Mouse (Mus musculus) limb, embryonic 14.5 days (tissue): ENCODE measurements around the gene Baiap2. TPM values are rescaled to one million over a fixed set of nuclear protein-coding genes. Genes with fewer than 3 reads are reported as not detected.

Experiments
- ATAC-seq: fragments of 200-750 bp; cut with Nextera tagmentation; 2 replicates; pipeline ENCODE4 v1.8.0; 2017; ENCODE audit warnings: low read depth, moderate number of reproducible peaks, moderate TSS enrichment; ENCODE audit not compliant: low FRiP score
- DNase-seq: peaks from one replicate; pipeline ENCODE4 v3.0.0-alpha.2; 2015; ENCODE audit warnings: low spot score
- H3K27ac ChIP-seq: fragments of 300-500 bp; sonication (generic); replicated peaks from 2 replicates; pipeline ENCODE4 v1.5.1; 2014; ENCODE audit warnings: low read depth, mild to moderate bottlenecking, low read length, moderate library complexity, mixed read lengths
- H3K27me3 ChIP-seq: fragments of 300-500 bp; sonication (generic); 2 replicates; pipeline ENCODE4 v1.6.1; 2014; ENCODE audit warnings: low read length, mixed read lengths; ENCODE audit not compliant: control insufficient read depth, insufficient read depth
- H3K36me3 ChIP-seq: fragments of 300-500 bp; sonication (generic); 2 replicates; pipeline ENCODE4 v1.6.1; 2014; ENCODE audit warnings: mild to moderate bottlenecking, low read length, moderate library complexity, mixed read lengths; ENCODE audit not compliant: control insufficient read depth, insufficient read depth
- H3K4me1 ChIP-seq: fragments of 300-500 bp; sonication (generic); 2 replicates; pipeline ENCODE4 v1.6.1; 2014; ENCODE audit warnings: antibody characterized with exemption, low read length, mixed read lengths; ENCODE audit not compliant: control insufficient read depth, insufficient read depth
- H3K4me2 ChIP-seq: fragments of 300-500 bp; sonication (generic); replicated peaks from 2 replicates; pipeline ENCODE4 v1.6.1; 2014; ENCODE audit warnings: low read depth, mild to moderate bottlenecking, low read length, moderate library complexity; ENCODE audit not compliant: severe bottlenecking
- H3K4me3 ChIP-seq: fragments of 300-500 bp; sonication (generic); replicated peaks from 2 replicates; pipeline ENCODE4 v1.5.1; 2014; ENCODE audit warnings: low read length
- H3K9ac ChIP-seq: fragments of 300-500 bp; sonication (generic); 2 replicates; pipeline ENCODE4 v1.6.1; 2014; ENCODE audit warnings: mild to moderate bottlenecking, low read depth, low read length, moderate library complexity; ENCODE audit not compliant: severe bottlenecking
- H3K9me3 ChIP-seq: fragments of 300-500 bp; sonication (generic); 2 replicates; pipeline ENCODE4 v1.6.1; 2016; ENCODE audit warnings: low read length; ENCODE audit not compliant: control insufficient read depth
- POLR2A ChIP-seq: fragments of 200-500 bp; IDR thresholded peaks from 2 replicates; pipeline ENCODE4 v1.8.0; 2012; ENCODE audit warnings: inconsistent platforms, mild to moderate bottlenecking, moderate library complexity, borderline replicate concordance; ENCODE audit not compliant: insufficient read depth, insufficient read length; ENCODE audit errors: extremely low read depth
- WGBS: fragments of 180-500 bp; shearing (Covaris S2); extraction: QIAGEN DNeasy Blood & Tissue Kit; methylation state at CpG from one replicate; pipeline ENCODE4 v1.1.7; 2014; 5-methylcytosine and 5-hydroxymethylcytosine counted together
- polyA plus RNA-seq, 2 experiments: library from polyadenylated mRNA; depleted of rRNA in 1 of 2; stranded (reverse) in 1 of 2; unstranded in 1 of 2; fragments of >200 nt; fragmentation: Nextera tagmentation in 1 of 2; extraction: Ambion mirVana in 1 of 2; gene quantifications; 2 replicates each; pipeline versions ENCODE4 v1.2.1 to v1.2.3; 2012 to 2014

Gene Baiap2
- polyA plus RNA-seq, 2 experiments = 28.1 to 29.5 TPM

GRCm38 (mm10) chr11:119935457-119935856 is 7.1 kb upstream of the Baiap2 start:
- Histone ChIP-seq H3K27me3 (no peaks in the 10 kb centered on the region), H3K9me3 (no peaks in the 10 kb centered on the region), H3K4me3 (no peak overlapping the region), H3K4me1 (peaks cover 40% of the 10 kb centered on the region), H3K4me2 (no peak overlapping the region), H3K9ac (no peak overlapping the region), H3K36me3 (0 out of 2 replicates have a peak, but pooled peaks cover 2% of the 10 kb centered on the region), H3K27ac (no peak overlapping the region)
- DNase-seq = no peak
- 35% methylated on average over 6 of the region's 6 CpGs for WGBS
- ATAC-seq = no peak; the same call in 1 of the 2 replicates
- TF ChIP-seq POLR2A = no peak

GRCm38 (mm10) chr11:119936456-119936855 is 6.1 kb upstream of the Baiap2 start:
- no peaks in the 10 kb centered on the region for H3K27me3 ChIP-seq
- no peak for ATAC-seq
- peaks cover 41% of the 10 kb centered on the region for H3K4me1 ChIP-seq
- DNase-seq = no peak
- no peak for TF ChIP-seq POLR2A
- no peaks in the 10 kb centered on the region for H3K9me3 ChIP-seq
- no peak overlapping the region for H3K4me3 ChIP-seq
- no peak overlapping the region for H3K4me2 ChIP-seq
- H3K36me3 ChIP-seq = 0 out of 2 replicates have a peak, but pooled peaks cover 2% of the 10 kb centered on the region
- WGBS = 58% methylated on average over 2 of the region's 2 CpGs
- no peak overlapping the region for H3K9ac ChIP-seq
- 0 out of 2 replicates have a peak overlapping the region, but pooled peaks have one; percentile 41 for H3K27ac ChIP-seq

GRCm38 (mm10) chr11:119937216-119937615 is 5.3 kb upstream of the Baiap2 start:
- H3K4me2 ChIP-seq = no peak overlapping the region
- no peak overlapping the region for H3K9ac ChIP-seq
- peaks cover 47% of the 10 kb centered on the region for H3K4me1 ChIP-seq
- ATAC-seq (no peak), DNase-seq (no peak)
- no peaks in the 10 kb centered on the region for H3K9me3 ChIP-seq
- H3K36me3 ChIP-seq = 0 out of 2 replicates have a peak, but pooled peaks cover 2% of the 10 kb centered on the region
- no peak for TF ChIP-seq POLR2A
- no peak overlapping the region for H3K4me3 ChIP-seq
- no peaks in the 10 kb centered on the region for H3K27me3 ChIP-seq
- WGBS = 36% methylated on average over 12 of the region's 12 CpGs
- H3K27ac ChIP-seq = no peak overlapping the region

- H3K27ac ChIP-seq = no peak overlapping the region
- H3K4me1 ChIP-seq = peaks cover 47% of the 10 kb centered on the region
- TF ChIP-seq POLR2A = no peak
Observed at GRCm38 (mm10) chr11:119937772-119938502, 4.6 kb upstream of the Baiap2 start.

GRCm38 (mm10) chr11:119939073-119939710 is 3.4 kb upstream of the Baiap2 start:
- H3K4me2 ChIP-seq = no peak overlapping the region
- no peak for DNase-seq
- no peak for TF ChIP-seq POLR2A
- 0 out of 2 replicates have a peak, but pooled peaks cover 2% of the 10 kb centered on the region for H3K36me3 ChIP-seq
- WGBS = 51% methylated on average over 8 of the region's 8 CpGs
- H3K27ac ChIP-seq = no peak overlapping the region
- H3K9ac ChIP-seq = no peak overlapping the region
- ATAC-seq = no peak
- peaks cover 53% of the 10 kb centered on the region for H3K4me1 ChIP-seq
- no peaks in the 10 kb centered on the region for H3K27me3 ChIP-seq
- H3K9me3 ChIP-seq = no peaks in the 10 kb centered on the region
- no peak overlapping the region for H3K4me3 ChIP-seq

More at GRCm38 (mm10) chr11:119937772-119938502, 4.6 kb upstream of the Baiap2 start:
- H3K4me3 ChIP-seq = no peak overlapping the region
- 60% methylated on average over 19 of the region's 19 CpGs for WGBS
- H3K9me3 ChIP-seq = no peaks in the 10 kb centered on the region
- DNase-seq (no peak), ATAC-seq (no peak)
- no peaks in the 10 kb centered on the region for H3K27me3 ChIP-seq
- H3K4me2 ChIP-seq = no peak overlapping the region
- 0 out of 2 replicates have a peak overlapping the region, but pooled peaks have one; percentile 25 for H3K9ac ChIP-seq
- H3K36me3 ChIP-seq = 0 out of 2 replicates have a peak, but pooled peaks cover 2% of the 10 kb centered on the region
